Mouse (Mus musculus) neural tube, embryonic 15.5 days (tissue): ENCODE data around the gene Nmi. TPM values are rescaled to one million over a fixed set of nuclear protein-coding genes. Genes with fewer than 3 reads are reported as not detected.

Source experiments
- ATAC-seq: fragments of 200-750 bp; cut with Nextera tagmentation; 2 replicates; pipeline ENCODE4 v1.8.0; 2017; ENCODE audit warnings: mild to moderate bottlenecking, moderate TSS enrichment, moderate library complexity; ENCODE audit not compliant: low FRiP score
- H3K27ac ChIP-seq: fragments of 300-500 bp; sonication (generic); replicated peaks from 2 replicates; pipeline ENCODE4 v1.5.1; 2015; ENCODE audit warnings: mild to moderate bottlenecking, inconsistent platforms
- H3K27me3 ChIP-seq: fragments of 300-500 bp; sonication (generic); replicated peaks from 2 replicates; pipeline ENCODE4 v1.6.1; 2015; ENCODE audit warnings: inconsistent platforms
- H3K36me3 ChIP-seq: fragments of 300-500 bp; sonication (generic); 2 replicates; pipeline ENCODE4 v1.6.1; 2015; ENCODE audit warnings: inconsistent platforms
- H3K4me1 ChIP-seq: fragments of 300-500 bp; sonication (generic); 2 replicates; pipeline ENCODE4 v1.6.1; 2015; ENCODE audit warnings: inconsistent platforms
- H3K4me2 ChIP-seq: fragments of 300-500 bp; sonication (generic); 2 replicates; pipeline ENCODE4 v1.6.1; 2015; ENCODE audit warnings: inconsistent platforms, mild to moderate bottlenecking, moderate library complexity
- H3K4me3 ChIP-seq: fragments of 300-500 bp; sonication (generic); replicated peaks from 2 replicates; pipeline ENCODE4 v1.5.1; 2015; ENCODE audit warnings: mild to moderate bottlenecking, inconsistent platforms
- H3K9ac ChIP-seq: fragments of 300-500 bp; sonication (generic); replicated peaks from 2 replicates; pipeline ENCODE4 v1.6.1; 2015; ENCODE audit warnings: mild to moderate bottlenecking, inconsistent platforms
- H3K9me3 ChIP-seq: fragments of 300-500 bp; sonication (generic); replicated peaks from 2 replicates; pipeline ENCODE4 v1.6.1; 2016; ENCODE audit warnings: inconsistent platforms
- WGBS: fragments of 180-500 bp; shearing (Covaris S2); methylation state at CpG from one replicate; pipeline ENCODE4 v1.1.7; 2015; ENCODE audit warnings: mixed read lengths; 5-methylcytosine and 5-hydroxymethylcytosine counted together
- polyA plus RNA-seq: library from polyadenylated mRNA; unstranded; fragments of >200 nt; fragmentation: Nextera tagmentation; extraction: Ambion mirVana; gene quantifications from 2 replicates; pipeline ENCODE4 v1.2.1, GENCODE M21; 2015

The Nmi gene
- polyA plus RNA-seq, 1 experiment from 2014 or later: 4.3 TPM

DNA sequence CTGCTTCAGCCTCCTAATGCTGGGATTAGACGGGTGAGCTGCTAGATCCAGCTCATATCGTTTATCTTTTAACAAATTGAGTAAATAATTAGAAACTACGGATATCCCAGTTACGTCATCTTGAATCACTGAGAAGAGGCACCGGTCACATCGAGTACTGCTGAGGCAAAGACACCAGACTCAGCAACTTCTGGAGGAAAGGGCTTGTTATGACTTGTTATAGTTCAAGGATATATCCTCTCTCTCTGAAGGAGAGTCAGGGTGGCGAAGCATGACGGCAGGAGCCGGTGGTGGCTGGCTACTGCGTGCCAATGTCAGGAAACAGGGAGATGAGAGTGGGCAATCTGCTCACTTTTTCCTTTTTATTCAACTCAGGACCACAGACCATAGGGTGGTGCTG, 11.9 kb upstream of the Nmi start:
- ATAC-seq: no peak
- H3K4me3 ChIP-seq: no peak overlapping the region

DNA sequence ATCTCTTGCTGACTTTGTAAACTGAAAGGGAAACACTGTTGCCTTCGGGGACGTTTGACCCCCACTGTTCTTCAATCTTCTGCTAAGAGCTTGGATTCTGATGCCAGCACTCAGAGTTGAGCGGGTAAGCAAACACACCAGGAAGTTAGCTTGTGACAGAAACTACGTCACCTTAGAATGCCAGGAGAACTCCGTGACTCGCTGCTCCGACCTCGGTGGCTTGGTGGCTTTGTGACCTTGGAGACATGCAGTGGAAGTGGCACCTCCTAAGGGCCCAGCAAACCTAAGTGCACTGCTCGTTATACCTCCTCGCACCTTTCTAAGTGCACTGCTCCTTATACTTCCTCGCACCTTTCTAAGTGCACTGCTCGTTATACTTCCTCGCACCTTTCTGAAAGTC, 9.0 kb upstream of the Nmi start:
- Histone ChIP-seq H3K4me2 (no peak overlapping the region), H3K27me3 (no peaks in the 10 kb centered on the region), H3K27ac (no peak overlapping the region), H3K4me3 (no peak overlapping the region), H3K4me1 (peaks cover 5% of the 10 kb centered on the region), H3K9ac (no peak overlapping the region), H3K36me3 (no peaks in the 10 kb centered on the region), H3K9me3 (0 out of 2 replicates have a peak, but pooled peaks cover 5% of the 10 kb centered on the region)
- WGBS: 80% methylated on average over 13 of the region's 13 CpGs
- ATAC-seq: no peak

More for the DNA sequence above, 11.9 kb upstream of the Nmi start:
- Histone ChIP-seq H3K27me3 (no peaks in the 10 kb centered on the region), H3K4me1 (peaks cover 5% of the 10 kb centered on the region), H3K9ac (no peak overlapping the region), H3K27ac (no peak overlapping the region), H3K4me2 (no peak overlapping the region), H3K9me3 (no peaks in the 10 kb centered on the region), H3K36me3 (no peaks in the 10 kb centered on the region)
- 94% methylated on average over 10 of the region's 10 CpGs for WGBS

DNA sequence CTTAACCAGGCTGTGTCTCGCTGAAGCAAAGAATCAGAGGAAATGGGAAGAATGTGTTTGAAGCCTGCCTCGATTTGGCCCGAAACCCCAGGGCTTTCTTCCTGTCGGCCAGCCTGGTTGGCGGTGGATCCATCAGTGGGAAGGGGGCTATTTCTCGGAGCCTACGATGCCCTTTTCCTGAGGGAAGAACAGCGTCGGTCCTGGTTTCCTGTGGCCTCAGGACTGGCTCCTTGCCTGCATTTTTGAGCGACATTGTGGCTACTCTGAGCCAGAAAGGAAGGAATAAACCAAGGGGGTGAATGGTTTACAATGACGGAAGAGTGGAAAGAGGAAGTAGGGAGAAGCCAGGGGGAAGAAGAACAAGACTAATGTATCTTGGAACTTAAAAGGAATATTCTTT, 8.3 kb upstream of the Nmi start:
- WGBS: 62% methylated on average over 11 of the region's 11 CpGs

DNA sequence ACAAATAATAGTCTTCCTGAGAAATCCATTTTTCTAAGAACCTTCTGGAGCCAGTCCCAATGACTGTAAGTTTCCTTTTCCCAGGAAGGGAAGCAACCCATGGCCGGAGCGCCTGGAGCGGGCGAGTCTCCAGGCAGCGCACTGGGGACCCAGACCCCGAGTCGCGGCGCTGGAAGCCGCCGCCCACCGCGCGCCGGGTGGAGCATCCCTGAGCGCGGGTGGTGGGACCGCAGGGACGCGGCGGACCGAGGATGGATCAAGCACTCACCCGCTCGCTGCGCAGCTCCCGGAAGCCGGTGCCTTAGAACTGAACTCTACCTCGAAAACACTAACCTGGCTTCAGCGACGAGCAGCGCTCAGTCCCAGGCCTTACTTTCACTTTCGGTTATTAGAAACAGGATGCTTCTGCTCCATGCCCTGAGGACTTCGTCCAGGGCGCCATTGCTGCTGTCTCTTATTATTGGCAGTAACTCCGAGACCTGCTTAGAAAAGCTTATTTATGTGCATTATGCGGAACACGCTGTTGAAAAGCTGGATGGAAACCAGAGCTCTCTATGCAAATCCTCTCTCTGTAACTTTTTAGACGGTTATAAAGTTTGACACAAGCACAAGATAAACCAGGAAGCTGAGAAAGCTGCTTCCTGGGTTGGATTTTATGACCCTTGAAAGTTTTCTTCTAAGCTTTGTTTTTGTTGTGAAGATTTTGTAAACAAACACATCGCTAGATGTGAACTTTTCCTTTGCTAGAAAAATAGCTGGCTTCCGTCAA, 469 bp downstream of the Nmi start:
- Histone ChIP-seq H3K9ac (peak overlapping the region; percentile 43), H3K36me3 (no peaks in the 10 kb centered on the region), H3K27ac (peak overlapping the region; percentile 66), H3K4me3 (peak overlapping the region; percentile 50), H3K9me3 (no peaks in the 10 kb centered on the region), H3K4me2 (peak overlapping the region; percentile 87), H3K27me3 (no peaks in the 10 kb centered on the region), H3K4me1 (peaks cover 5% of the 10 kb centered on the region; the same call in 1 of the 2 replicates)
- 3% methylated on average over 40 of the region's 40 CpGs for WGBS
- ATAC-seq: peak; percentile 77; the same call in 1 of the 2 replicates

More for the DNA sequence above, 8.3 kb upstream of the Nmi start:
- no peaks in the 10 kb centered on the region for H3K36me3 ChIP-seq
- H3K4me3 ChIP-seq: no peak overlapping the region
- H3K4me1 ChIP-seq: peaks cover 5% of the 10 kb centered on the region
- peak overlapping the region; percentile 54; the same call in 1 of the 2 replicates for H3K27ac ChIP-seq
- no peak overlapping the region for H3K9ac ChIP-seq
- 0 out of 2 replicates have a peak, but pooled peaks cover 5% of the 10 kb centered on the region for H3K9me3 ChIP-seq
- H3K27me3 ChIP-seq: no peaks in the 10 kb centered on the region
- no peak for ATAC-seq
- H3K4me2 ChIP-seq: peak overlapping the region; percentile 25; the same call in 1 of the 2 replicates

GRCm38 (mm10) chr2:51972142-51972541, 1.2 kb downstream of the Nmi start:
- H3K4me2 ChIP-seq: peak overlapping the region; percentile 87
- WGBS: 71% methylated on average over 5 of the region's 5 CpGs
- no peaks in the 10 kb centered on the region for H3K36me3 ChIP-seq
- H3K27ac ChIP-seq: no peak overlapping the region
- no peak overlapping the region for H3K9ac ChIP-seq
- H3K4me3 ChIP-seq: peak overlapping the region; percentile 50
- H3K9me3 ChIP-seq: no peaks in the 10 kb centered on the region
- no peak for ATAC-seq
- H3K4me1 ChIP-seq: peaks cover 5% of the 10 kb centered on the region; the same call in 1 of the 2 replicates
- H3K27me3 ChIP-seq: no peaks in the 10 kb centered on the region

GRCm38 (mm10) chr2:51970897-51971296, 2.4 kb downstream of the Nmi start:
- Histone ChIP-seq H3K27me3 (no peaks in the 10 kb centered on the region), H3K36me3 (no peaks in the 10 kb centered on the region), H3K4me2 (no peak overlapping the region), H3K4me3 (no peak overlapping the region), H3K4me1 (peaks cover 5% of the 10 kb centered on the region; the same call in 1 of the 2 replicates), H3K27ac (no peak overlapping the region), H3K9me3 (no peaks in the 10 kb centered on the region), H3K9ac (no peak overlapping the region)
- ATAC-seq: no peak
- 98% methylated on average over 4 of the region's 4 CpGs for WGBS

DNA sequence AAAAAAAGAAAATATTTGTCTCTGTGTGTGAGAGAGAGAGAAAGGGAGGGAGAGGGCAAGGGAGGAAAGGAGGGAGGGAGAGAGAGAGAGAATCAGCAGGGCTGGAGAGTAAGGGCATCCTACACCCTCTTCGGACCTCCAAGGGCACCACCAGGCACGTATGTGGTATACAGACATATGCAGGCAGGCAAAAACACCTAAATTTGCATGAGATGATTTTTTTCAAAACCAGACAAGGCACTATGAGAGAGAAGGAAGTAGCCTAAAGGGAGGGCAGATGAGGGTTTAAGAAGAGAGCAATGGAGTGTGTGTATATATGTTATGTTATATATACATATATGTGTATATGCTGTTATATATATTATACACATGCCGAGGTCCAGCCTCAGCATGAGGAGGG, 6.0 kb downstream of the Nmi start:
- 84% methylated on average over 3 of the region's 3 CpGs for WGBS

GRCm38 (mm10) chr2:51953648-51954204, 19.6 kb downstream of the Nmi start:
- H3K4me3 ChIP-seq: no peak overlapping the region
- H3K27ac ChIP-seq: no peak overlapping the region
- no peak for ATAC-seq
- no peak overlapping the region for H3K9ac ChIP-seq
- H3K27me3 ChIP-seq: no peaks in the 10 kb centered on the region
- H3K4me1 ChIP-seq: no peaks in the 10 kb centered on the region
- H3K36me3 ChIP-seq: no peaks in the 10 kb centered on the region
- H3K9me3 ChIP-seq: no peaks in the 10 kb centered on the region
- WGBS: 93% methylated on average over 7 of the region's 7 CpGs
- no peak overlapping the region for H3K4me2 ChIP-seq

More for the DNA sequence above, 6.0 kb downstream of the Nmi start:
- H3K4me2 ChIP-seq: no peak overlapping the region
- H3K9ac ChIP-seq: no peak overlapping the region
- H3K36me3 ChIP-seq: no peaks in the 10 kb centered on the region
- no peaks in the 10 kb centered on the region for H3K27me3 ChIP-seq
- no peaks in the 10 kb centered on the region for H3K4me1 ChIP-seq
- H3K4me3 ChIP-seq: no peak overlapping the region
- no peaks in the 10 kb centered on the region for H3K9me3 ChIP-seq
- no peak overlapping the region for H3K27ac ChIP-seq
- ATAC-seq: no peak

- no peak for ATAC-seq
- H3K36me3 ChIP-seq: no peaks in the 10 kb centered on the region
- no peak overlapping the region for H3K9ac ChIP-seq
- H3K4me3 ChIP-seq: no peak overlapping the region
- H3K9me3 ChIP-seq: no peaks in the 10 kb centered on the region
- H3K4me2 ChIP-seq: no peak overlapping the region
- H3K4me1 ChIP-seq: no peaks in the 10 kb centered on the region
- no peaks in the 10 kb centered on the region for H3K27me3 ChIP-seq
- no peak overlapping the region for H3K27ac ChIP-seq
- WGBS: 75% methylated on average over 1 of the region's 1 CpGs
Measured at GRCm38 (mm10) chr2:51950876-51951275, 22.4 kb downstream of the Nmi start.

GRCm38 (mm10) chr2:51948105-51948830, 25.0 kb downstream of the Nmi start:
- no peaks in the 10 kb centered on the region for H3K27me3 ChIP-seq
- no peaks in the 10 kb centered on the region for H3K4me1 ChIP-seq
- H3K36me3 ChIP-seq: no peaks in the 10 kb centered on the region
- H3K4me3 ChIP-seq: no peak overlapping the region
- no peak overlapping the region for H3K27ac ChIP-seq
- H3K9ac ChIP-seq: no peak overlapping the region
- ATAC-seq: no peak
- 82% methylated on average over 6 of the region's 6 CpGs for WGBS
- H3K4me2 ChIP-seq: no peak overlapping the region
- no peaks in the 10 kb centered on the region for H3K9me3 ChIP-seq

- 84% methylated on average over 2 of the region's 2 CpGs for WGBS
- no peak for ATAC-seq
Measured at GRCm38 (mm10) chr2:51945812-51946211, 27.5 kb downstream of the Nmi start.

More at GRCm38 (mm10) chr2:51945812-51946211, 27.5 kb downstream of the Nmi start:
- H3K4me3 ChIP-seq: no peak overlapping the region
- no peak overlapping the region for H3K9ac ChIP-seq
- no peaks in the 10 kb centered on the region for H3K27me3 ChIP-seq
- no peaks in the 10 kb centered on the region for H3K36me3 ChIP-seq
- H3K9me3 ChIP-seq: no peaks in the 10 kb centered on the region
- H3K4me2 ChIP-seq: no peak overlapping the region
- no peak overlapping the region for H3K27ac ChIP-seq
- no peaks in the 10 kb centered on the region for H3K4me1 ChIP-seq
